Mouse (Mus musculus) layer of hippocampus, postnatal 25 days (tissue): ENCODE results near the gene Sost. TPM values are rescaled to one million over a fixed set of nuclear protein-coding genes. Genes with fewer than 3 reads are reported as not detected.
A peak's percentile ranks its signal among the peaks of the same experiment; 100 is the strongest.

ENCODE experiments used
- DNase-seq, 2 experiments: peaks; one replicate each; pipeline ENCODE4 v3.0.0; 2022; ENCODE audit warnings: mixed read lengths in 2 of 2, low spot score in 1 of 2; ENCODE audit errors: extremely low spot score in 1 of 2
- total RNA-seq, 2 experiments: library from RNA; stranded (reverse); gene quantifications; 2 replicates each; pipeline ENCODE4 v1.2.3; 2021

The Sost gene
- total RNA-seq, 2 experiments from 2014 or later: not detected

- DNase-seq: peak; percentile 85 to 86
These were observed 17.5 kb upstream of the Sost start, which contains the start of gene Cfap97d1 for GRCm38 (mm10) chr11:101984054-101985025. Gene Cfap97d1, plus strand, starts transcription at chr11:101984279.

- DNase-seq: no peak
These were observed 16.7 kb upstream of the Sost start for GRCm38 (mm10) chr11:101983431-101983921.

GRCm38 (mm10) chr11:101982981-101983411 is 16.2 kb upstream of the Sost start:
- no peak for DNase-seq

GRCm38 (mm10) chr11:101981850-101982249 is 15.0 kb upstream of the Sost start:
- DNase-seq: no peak

GRCm38 (mm10) chr11:101980603-101981157 is 13.9 kb upstream of the Sost start:
- no peak for DNase-seq

- no peak for DNase-seq
These were observed 12.3 kb upstream of the Sost start for GRCm38 (mm10) chr11:101979140-101979539.

- no peak for DNase-seq
These were observed 10.1 kb upstream of the Sost start for GRCm38 (mm10) chr11:101976949-101977348.

- peak in 1 of 2 experiments; percentile 48 for DNase-seq
These were observed 8.1 kb upstream of the Sost start for GRCm38 (mm10) chr11:101974923-101975322.

GRCm38 (mm10) chr11:101974181-101974580 is 7.4 kb upstream of the Sost start:
- DNase-seq: no peak

GRCm38 (mm10) chr11:101973496-101973895 is 6.7 kb upstream of the Sost start:
- DNase-seq: no peak

- no peak for DNase-seq
These were observed 5.8 kb upstream of the Sost start for GRCm38 (mm10) chr11:101972651-101973050.

- no peak for DNase-seq
These were observed 5.3 kb upstream of the Sost start for GRCm38 (mm10) chr11:101972097-101972496.

- peak in 1 of 2 experiments; percentile 54 for DNase-seq
These were observed 4.6 kb upstream of the Sost start for GRCm38 (mm10) chr11:101971410-101971809.

- no peak for DNase-seq
These were observed 3.0 kb upstream of the Sost start for GRCm38 (mm10) chr11:101969835-101970234.

- peak; percentile 62 to 85 for DNase-seq
These were observed 2.0 kb upstream of the Sost start for GRCm38 (mm10) chr11:101968791-101969190.

- no peak for DNase-seq
These were observed 1.5 kb upstream of the Sost start for GRCm38 (mm10) chr11:101968311-101968710.

- no peak for DNase-seq
These were observed 1.3 kb downstream of the Sost start for GRCm38 (mm10) chr11:101965553-101965952.

GRCm38 (mm10) chr11:101964647-101965046 is 2.2 kb downstream of the Sost start:
- no peak for DNase-seq

GRCm38 (mm10) chr11:101963473-101964291 is 3.1 kb downstream of the Sost start:
- no peak for DNase-seq

- DNase-seq: no peak
These were observed 3.8 kb downstream of the Sost start for GRCm38 (mm10) chr11:101963043-101963442.
